Mouse (Mus musculus) embryonic facial prominence, embryonic 11.5 days (tissue): ENCODE measurements around the gene Edar. TPM values are rescaled to one million over a fixed set of nuclear protein-coding genes. Genes with fewer than 3 reads are reported as not detected.

ENCODE experiments used
- ATAC-seq: fragments of 200-750 bp; cut with Nextera tagmentation; replicated peaks from 2 replicates; pipeline ENCODE4 v1.8.0; 2017; ENCODE audit warnings: low read depth; ENCODE audit not compliant: insufficient number of reproducible peaks, low FRiP score, low TSS enrichment
- DNase-seq: peaks from one replicate; pipeline ENCODE4 v3.0.0-alpha.2; 2015; ENCODE audit warnings: low spot score
- H3K27ac ChIP-seq: fragments of 300-500 bp; sonication (generic); replicated peaks from 2 replicates; pipeline ENCODE4 v1.5.1; 2014; ENCODE audit warnings: mild to moderate bottlenecking, low read depth, low read length, control low read depth
- H3K27me3 ChIP-seq: fragments of 300-500 bp; sonication (generic); 2 replicates; pipeline ENCODE4 v1.6.1; 2014; ENCODE audit warnings: mild to moderate bottlenecking, low read length, moderate library complexity, mixed read lengths; ENCODE audit not compliant: control insufficient read depth, insufficient read depth
- H3K36me3 ChIP-seq: fragments of 300-500 bp; sonication (generic); replicated peaks from 2 replicates; pipeline ENCODE4 v1.6.1; 2014; ENCODE audit warnings: low read depth, mild to moderate bottlenecking, low read length, moderate library complexity, mixed read lengths; ENCODE audit not compliant: control insufficient read depth, insufficient read depth
- H3K4me1 ChIP-seq: fragments of 300-500 bp; sonication (generic); 2 replicates; pipeline ENCODE4 v1.6.1; 2014; ENCODE audit warnings: low read length, mixed read lengths; ENCODE audit not compliant: control insufficient read depth, insufficient read depth
- H3K4me2 ChIP-seq: fragments of 300-500 bp; sonication (generic); 2 replicates; pipeline ENCODE4 v1.6.1; 2014; ENCODE audit warnings: low read depth, mild to moderate bottlenecking, control low read depth, low read length, moderate library complexity
- H3K4me3 ChIP-seq: fragments of 300-500 bp; sonication (generic); 2 replicates; pipeline ENCODE4 v1.5.1; 2014; ENCODE audit warnings: low read depth, low read length, control low read depth
- H3K9ac ChIP-seq: fragments of 300-500 bp; sonication (generic); replicated peaks from 2 replicates; pipeline ENCODE4 v1.6.1; 2014; ENCODE audit warnings: mild to moderate bottlenecking, control low read depth, low read length
- H3K9me3 ChIP-seq: fragments of 300-500 bp; sonication (generic); replicated peaks from 2 replicates; pipeline ENCODE4 v1.6.1; 2016; ENCODE audit warnings: mild to moderate bottlenecking, low read length, inconsistent platforms, mixed read lengths; ENCODE audit not compliant: control insufficient read depth
- WGBS: fragments of 180-500 bp; shearing (Covaris S2); extraction: QIAGEN DNeasy Blood & Tissue Kit; methylation state at CpG from one replicate; pipeline ENCODE4 v1.1.7; 2014; 5-methylcytosine and 5-hydroxymethylcytosine counted together
- polyA plus RNA-seq: library from polyadenylated mRNA; unstranded; fragments of >200 nt; fragmentation: Nextera tagmentation; extraction: Ambion mirVana; gene quantifications from 2 replicates; pipeline ENCODE4 v1.2.1, GENCODE M21; 2014

Gene Edar
- polyA plus RNA-seq, 1 experiment from 2014 or later = 0.52 TPM

DNA sequence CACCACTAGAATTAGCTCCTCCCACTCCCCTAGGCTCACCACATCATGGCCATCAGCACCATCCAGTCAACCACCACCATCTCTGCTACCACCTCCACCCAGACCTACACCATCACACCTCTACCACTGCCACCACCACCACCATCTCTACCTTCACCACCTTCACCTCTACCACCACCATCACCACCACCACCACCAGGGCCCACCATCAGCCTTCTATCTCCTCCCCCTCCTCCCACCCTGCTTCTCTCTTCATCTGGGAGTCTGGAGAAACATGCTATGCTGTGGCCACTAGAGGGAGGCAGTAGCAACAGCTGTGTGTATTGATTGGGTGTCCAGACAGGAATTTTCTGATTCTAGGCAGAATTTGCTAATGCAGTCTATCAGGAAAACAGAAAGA, 47.9 kb downstream of the Edar start:
- Histone ChIP-seq H3K9ac (no peak overlapping the region), H3K36me3 (no peaks in the 10 kb centered on the region), H3K9me3 (no peaks in the 10 kb centered on the region), H3K4me3 (no peak overlapping the region), H3K27ac (no peak overlapping the region), H3K27me3 (no peaks in the 10 kb centered on the region), H3K4me2 (no peak overlapping the region), H3K4me1 (no peaks in the 10 kb centered on the region)
- ATAC-seq (no peak), DNase-seq (peak; percentile 69)

DNA sequence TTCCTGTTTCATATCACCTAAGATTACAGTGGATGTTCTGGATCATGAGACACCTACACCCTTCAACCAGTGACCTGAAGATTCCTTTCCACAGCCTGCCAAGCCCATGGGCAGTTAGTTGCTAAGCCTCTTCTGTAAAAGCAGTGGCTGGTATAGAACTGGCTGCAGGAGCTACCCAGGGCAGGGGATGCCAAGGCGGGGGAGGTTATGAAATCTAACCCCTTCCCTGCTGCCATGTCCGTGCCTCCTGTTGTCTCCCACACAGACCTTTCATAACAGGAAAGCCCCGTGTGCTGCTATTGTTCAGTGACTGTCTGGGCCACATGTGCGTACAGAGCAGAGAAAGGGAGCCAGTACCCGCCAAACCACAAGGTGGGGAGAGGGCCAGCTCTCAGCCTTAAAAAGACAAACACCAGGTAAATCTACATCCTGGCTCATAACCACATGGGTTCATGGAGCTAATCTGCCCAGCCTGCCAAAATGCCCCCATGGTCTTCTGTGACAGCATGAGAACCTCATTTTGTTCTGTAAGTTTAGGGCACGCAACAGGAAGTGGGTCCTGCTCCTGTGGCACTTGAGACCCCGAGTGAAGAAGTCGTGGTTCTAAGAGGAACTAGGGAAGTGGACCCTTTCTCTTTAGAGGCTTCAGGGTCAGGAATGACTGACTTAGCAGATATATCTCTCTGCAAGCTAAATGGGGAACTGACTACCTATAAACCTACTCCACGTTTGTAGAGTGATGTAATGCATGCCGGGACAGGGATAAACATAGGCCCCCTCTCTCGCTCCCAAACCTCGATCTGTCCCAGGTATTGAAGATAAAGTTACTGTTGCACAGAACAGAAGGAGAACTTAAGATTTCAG, 50.4 kb downstream of the Edar start:
- no peak overlapping the region for H3K27ac ChIP-seq
- H3K4me3 ChIP-seq = no peak overlapping the region
- H3K27me3 ChIP-seq = no peaks in the 10 kb centered on the region
- H3K4me1 ChIP-seq = no peaks in the 10 kb centered on the region
- ATAC-seq (no peak), DNase-seq (no peak)
- WGBS = 76% methylated on average over 12 of the region's 12 CpGs
- no peaks in the 10 kb centered on the region for H3K9me3 ChIP-seq
- no peak overlapping the region for H3K9ac ChIP-seq
- no peaks in the 10 kb centered on the region for H3K36me3 ChIP-seq
- H3K4me2 ChIP-seq = no peak overlapping the region

- Histone ChIP-seq H3K4me1 (no peaks in the 10 kb centered on the region), H3K36me3 (no peaks in the 10 kb centered on the region), H3K9me3 (no peaks in the 10 kb centered on the region), H3K27ac (no peak overlapping the region), H3K4me3 (no peak overlapping the region), H3K4me2 (no peak overlapping the region), H3K9ac (no peak overlapping the region), H3K27me3 (no peaks in the 10 kb centered on the region)
- ATAC-seq = no peak
- WGBS = 85% methylated on average over 4 of the region's 4 CpGs
- no peak for DNase-seq
These were observed 56.2 kb downstream of the Edar start for GRCm38 (mm10) chr10:58619266-58619665.

- no peaks in the 10 kb centered on the region for H3K4me1 ChIP-seq
- H3K4me2 ChIP-seq = no peak overlapping the region
- no peak overlapping the region for H3K4me3 ChIP-seq
- DNase-seq (no peak), ATAC-seq (no peak)
- no peaks in the 10 kb centered on the region for H3K36me3 ChIP-seq
- no peak overlapping the region for H3K9ac ChIP-seq
- no peaks in the 10 kb centered on the region for H3K27me3 ChIP-seq
- no peak overlapping the region for H3K27ac ChIP-seq
- no peaks in the 10 kb centered on the region for H3K9me3 ChIP-seq
- 90% methylated on average over 17 of the region's 17 CpGs for WGBS
These were observed 56.8 kb downstream of the Edar start for GRCm38 (mm10) chr10:58618501-58619216.

GRCm38 (mm10) chr10:58616565-58616964, 58.9 kb downstream of the Edar start:
- DNase-seq = no peak
- Histone ChIP-seq H3K27me3 (no peaks in the 10 kb centered on the region), H3K4me2 (no peak overlapping the region), H3K36me3 (no peaks in the 10 kb centered on the region), H3K9ac (no peak overlapping the region), H3K27ac (no peak overlapping the region), H3K4me1 (no peaks in the 10 kb centered on the region), H3K4me3 (no peak overlapping the region), H3K9me3 (no peaks in the 10 kb centered on the region)
- no peak for ATAC-seq
- WGBS = 81% methylated on average over 5 of the region's 5 CpGs

DNA sequence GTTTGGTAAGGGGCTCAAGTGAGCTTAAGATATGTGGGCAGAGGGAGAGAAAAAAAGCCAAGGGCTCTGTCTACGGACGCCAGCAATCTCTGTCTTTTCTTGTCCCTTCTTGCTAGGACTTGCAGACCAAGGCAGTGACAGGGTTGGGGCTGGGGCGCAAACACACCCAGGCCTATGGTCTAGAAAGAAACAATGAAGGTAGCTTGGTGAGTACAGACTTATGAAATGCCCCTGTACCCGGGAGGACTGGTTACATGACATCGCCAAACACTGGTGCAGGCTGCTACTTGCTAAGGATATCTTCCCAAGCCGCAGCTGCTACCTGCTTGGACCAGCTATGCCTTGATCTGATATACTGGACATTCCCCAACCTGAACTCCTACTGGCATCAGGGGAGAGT, 60.9 kb downstream of the Edar start:
- no peak overlapping the region for H3K4me3 ChIP-seq
- no peaks in the 10 kb centered on the region for H3K27me3 ChIP-seq
- H3K9me3 ChIP-seq = no peaks in the 10 kb centered on the region
- DNase-seq (no peak), ATAC-seq (no peak)
- no peak overlapping the region for H3K9ac ChIP-seq
- no peaks in the 10 kb centered on the region for H3K4me1 ChIP-seq
- no peak overlapping the region for H3K4me2 ChIP-seq
- WGBS = 87% methylated on average over 6 of the region's 6 CpGs
- H3K36me3 ChIP-seq = no peaks in the 10 kb centered on the region
- no peak overlapping the region for H3K27ac ChIP-seq

- no peak overlapping the region for H3K9ac ChIP-seq
- H3K27ac ChIP-seq = no peak overlapping the region
- ATAC-seq (no peak), DNase-seq (no peak)
- 82% methylated on average over 7 of the region's 7 CpGs for WGBS
- no peaks in the 10 kb centered on the region for H3K9me3 ChIP-seq
- no peaks in the 10 kb centered on the region for H3K36me3 ChIP-seq
- no peak overlapping the region for H3K4me2 ChIP-seq
- H3K27me3 ChIP-seq = no peaks in the 10 kb centered on the region
- H3K4me3 ChIP-seq = no peak overlapping the region
- no peaks in the 10 kb centered on the region for H3K4me1 ChIP-seq
These were observed 64.8 kb downstream of the Edar start for GRCm38 (mm10) chr10:58610484-58611261.
